Mouse (Mus musculus): ENCODE measurements around the gene Cwc25.

DNA sequence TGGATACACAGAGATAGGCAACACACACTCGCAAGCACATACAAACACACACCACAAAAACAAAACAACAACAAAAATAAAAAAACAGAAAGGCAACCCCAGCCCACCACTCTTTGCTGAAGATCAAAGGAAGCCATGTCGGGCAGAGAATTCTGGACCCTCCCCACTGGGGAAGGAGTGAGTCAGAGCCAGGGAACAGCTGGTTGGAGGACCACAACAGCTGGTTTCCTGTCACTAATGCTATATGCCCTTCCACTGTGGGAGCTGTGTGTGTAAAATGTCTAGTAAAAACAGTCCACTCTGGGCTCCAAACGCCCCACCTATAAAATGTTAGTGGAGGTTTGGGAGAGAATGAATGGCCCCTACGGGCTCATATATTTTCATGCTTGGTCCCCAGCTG lies 45.0 kb downstream of the Cwc25 start:
- TF ChIP-seq CTCF (IDR thresholded peaks at IDR 0.05; ENCODE audit: control insufficient read depth, insufficient read depth, insufficient replicate concordance, low read depth, low read length) (no peak), POLR2A (IDR thresholded peaks at IDR 0.05; ENCODE audit: control insufficient read depth, low read depth, low read length) (no peak)

Measured in testis, adult 2 months (tissue).